Mouse (Mus musculus) ES-Bruce4 (cell line): ENCODE data around the gene Trim56.

Experiments
- CTCF ChIP-seq: IDR thresholded peaks from one replicate; pipeline ENCODE4 v1.8.1; 2011; ENCODE audit warnings: low read depth, low read length
- POLR2A ChIP-seq: IDR thresholded peaks from one replicate; pipeline ENCODE4 v1.8.1; 2011; ENCODE audit warnings: low read length; ENCODE audit not compliant: insufficient read depth

DNA sequence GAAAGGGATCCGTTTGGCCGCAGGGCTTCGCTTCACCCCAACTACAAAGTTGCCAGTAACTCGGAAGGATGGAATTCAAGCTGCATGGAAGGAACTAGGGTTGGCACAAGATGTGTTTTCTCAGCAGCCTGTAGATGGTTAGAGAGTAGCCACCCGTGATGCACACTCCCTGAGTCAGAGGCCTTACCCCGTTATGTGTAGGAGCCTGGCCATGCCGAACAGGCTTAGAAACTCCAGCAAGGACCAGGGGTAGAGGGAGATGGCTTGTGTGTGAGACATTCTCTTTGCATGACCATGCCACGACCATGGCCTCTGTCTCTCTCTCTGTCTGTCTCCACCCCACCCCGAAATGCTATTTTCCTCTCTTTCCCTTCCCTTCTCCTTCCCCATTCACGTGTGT is 13.9 kb downstream of the Trim56 start:
- TF ChIP-seq CTCF (no peak), POLR2A (no peak)
